Mouse (Mus musculus) frontal cortex, postnatal 14 days (tissue): Measurements from ENCODE around the gene Farp1.

Experiments
- DNase-seq, 2 experiments: peaks; one replicate each; pipeline ENCODE4 v3.0.0; 2022; ENCODE audit warnings: low spot score in 2 of 2

The Farp1 gene

DNA sequence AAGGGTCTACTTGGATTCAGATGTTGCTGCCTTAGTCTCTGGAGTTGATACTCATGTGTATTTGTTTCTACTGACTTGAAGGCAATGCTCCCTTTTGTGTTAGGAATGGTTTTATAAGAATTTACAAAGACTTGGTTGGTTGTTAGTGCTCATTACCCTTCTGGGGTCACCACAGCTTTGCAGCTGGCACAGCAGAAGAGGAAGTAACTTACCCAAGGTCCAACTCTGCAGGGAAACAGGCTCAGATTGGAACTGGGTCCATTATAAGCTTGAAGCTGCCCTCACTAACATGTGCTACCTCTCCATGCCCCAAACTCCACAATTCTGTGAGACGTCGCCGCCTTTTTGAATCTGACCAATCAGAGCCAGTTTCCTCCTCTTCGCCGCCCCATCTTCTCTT, 22.8 kb downstream of the Farp1 start:
- no peak for DNase-seq

DNA sequence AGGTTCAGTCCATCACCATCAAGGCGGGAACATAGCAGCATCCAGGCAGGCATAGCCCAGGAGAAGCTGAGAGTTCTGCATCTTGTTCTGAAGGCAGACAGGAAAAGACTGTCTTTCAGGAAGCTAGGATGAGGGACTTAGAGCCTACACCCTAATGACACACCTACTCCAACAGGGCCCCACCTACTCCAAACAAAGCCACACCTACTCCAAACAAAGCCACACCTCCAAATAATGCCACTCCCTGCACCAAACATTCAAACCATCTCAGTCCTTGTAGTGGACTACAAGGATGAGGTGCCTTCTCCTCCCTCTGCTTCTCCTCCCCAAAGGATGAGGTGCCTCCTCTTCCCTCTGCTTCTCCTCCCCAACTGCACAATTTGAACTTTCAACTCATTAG, 23.5 kb downstream of the Farp1 start:
- no peak for DNase-seq

- no peak for DNase-seq
Observed at GRCm38 (mm10) chr14:121059266-121059665, 24.3 kb downstream of the Farp1 start.

GRCm38 (mm10) chr14:121060484-121060883, 25.5 kb downstream of the Farp1 start:
- no peak for DNase-seq

DNA sequence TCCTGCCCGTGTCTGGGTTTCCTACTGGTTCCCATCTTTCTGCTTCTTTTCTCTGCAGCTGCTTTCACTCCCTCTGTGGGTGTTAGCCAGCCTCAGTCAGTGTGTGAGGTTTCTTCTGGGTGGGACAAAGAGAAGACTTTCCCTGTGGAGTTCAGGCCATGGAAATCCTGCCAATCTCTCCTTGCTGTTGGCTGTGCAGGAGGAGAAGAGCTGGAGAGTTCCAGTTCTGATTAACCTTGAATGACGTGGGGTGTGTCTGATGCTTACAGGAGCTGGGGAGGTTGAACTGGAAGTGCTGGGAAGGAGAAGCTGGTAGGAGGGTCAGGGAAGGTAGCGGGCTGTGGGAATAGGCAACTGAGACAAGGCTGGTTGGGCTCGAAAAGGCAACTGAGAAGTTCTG, 26.7 kb downstream of the Farp1 start:
- no peak for DNase-seq

GRCm38 (mm10) chr14:121062238-121063082, 27.5 kb downstream of the Farp1 start:
- DNase-seq, result peak; percentile 40 to 52

- DNase-seq, result no peak
Observed at GRCm38 (mm10) chr14:121064726-121065125, 29.7 kb downstream of the Farp1 start.

DNA sequence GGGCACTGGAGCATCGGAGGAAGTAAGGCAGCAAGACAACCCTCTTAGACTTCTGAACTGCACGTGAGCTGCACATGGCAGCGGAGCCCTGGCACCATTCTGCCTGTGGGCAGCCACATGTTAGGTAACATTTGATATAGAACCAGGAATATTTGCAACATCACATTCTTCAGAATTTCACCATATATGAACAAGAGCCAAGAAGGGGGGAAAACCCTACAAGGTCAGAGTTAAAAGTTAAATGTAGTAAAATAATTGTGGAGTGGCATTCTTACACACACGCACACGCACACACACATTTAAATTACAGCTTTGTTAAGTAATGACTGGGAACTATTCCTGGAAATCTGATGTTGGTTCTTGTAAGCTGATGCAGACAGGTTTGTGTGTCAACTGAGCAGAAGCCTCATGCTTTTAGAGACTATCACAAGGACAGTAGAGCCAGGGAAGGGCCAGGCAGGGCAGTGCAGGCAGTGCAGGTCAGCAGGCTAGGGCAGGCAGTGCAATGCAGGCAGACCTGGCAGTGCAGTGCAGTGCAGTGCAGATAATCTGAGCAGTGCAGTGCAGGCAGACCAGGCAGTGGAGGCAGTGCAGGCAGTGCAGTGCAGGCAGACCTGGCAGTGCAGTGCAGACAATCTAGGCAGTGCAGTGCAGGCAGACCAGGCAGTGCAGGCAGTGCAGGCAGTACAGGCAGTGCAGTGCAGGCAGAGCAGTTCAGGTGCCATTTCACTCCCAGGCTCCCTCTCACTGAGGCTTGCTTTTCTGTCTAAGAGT, 38.3 kb downstream of the Farp1 start:
- no peak for DNase-seq

DNA sequence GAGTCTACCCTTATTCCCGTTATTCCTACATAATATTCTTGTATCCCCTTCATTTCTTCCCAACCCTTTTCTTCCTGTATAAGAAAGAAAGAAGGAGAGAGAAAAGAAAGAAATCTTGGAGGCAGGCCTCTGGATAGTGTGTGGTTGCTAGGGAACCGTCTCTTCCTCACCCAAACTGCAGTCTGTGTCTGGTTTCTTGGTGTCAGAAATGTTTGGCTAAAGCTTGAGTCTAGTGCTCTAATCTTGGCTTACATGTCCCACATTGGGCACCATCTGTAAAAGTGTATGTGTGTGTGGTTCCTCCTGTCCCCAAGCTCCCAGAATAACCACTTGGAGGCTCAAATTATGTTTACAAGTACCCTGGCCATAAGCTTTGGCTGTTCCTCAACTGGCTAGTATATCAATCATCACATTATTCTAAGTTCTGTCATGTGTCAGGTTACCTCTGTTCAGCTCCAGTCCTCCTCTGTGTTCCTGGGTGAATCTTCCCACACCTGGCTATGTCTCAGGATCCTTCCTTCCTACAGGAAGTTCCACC, 39.3 kb downstream of the Farp1 start:
- no peak for DNase-seq

GRCm38 (mm10) chr14:121080739-121081138, 45.7 kb downstream of the Farp1 start:
- no peak for DNase-seq

DNA sequence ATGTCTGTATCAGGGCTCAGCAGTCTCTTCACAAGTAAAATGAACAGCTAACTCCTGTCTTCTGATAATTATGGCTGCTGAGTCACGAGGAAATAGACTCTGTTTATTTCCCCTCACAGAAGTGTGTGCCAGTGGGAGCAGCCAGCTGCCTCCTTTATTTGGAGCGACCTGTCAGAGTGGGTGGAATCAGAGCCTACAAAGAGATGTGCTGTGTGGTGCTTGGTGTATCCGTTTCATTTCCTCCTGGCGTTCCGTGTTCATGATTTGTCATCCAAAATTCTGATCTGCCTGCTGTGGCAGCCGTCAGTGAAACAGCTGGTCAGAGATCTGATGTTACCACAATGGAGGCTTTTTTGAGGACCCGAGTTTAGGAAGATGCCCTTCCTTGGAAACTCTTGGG, 47.3 kb downstream of the Farp1 start:
- DNase-seq, result peak; percentile 44 to 62

DNA sequence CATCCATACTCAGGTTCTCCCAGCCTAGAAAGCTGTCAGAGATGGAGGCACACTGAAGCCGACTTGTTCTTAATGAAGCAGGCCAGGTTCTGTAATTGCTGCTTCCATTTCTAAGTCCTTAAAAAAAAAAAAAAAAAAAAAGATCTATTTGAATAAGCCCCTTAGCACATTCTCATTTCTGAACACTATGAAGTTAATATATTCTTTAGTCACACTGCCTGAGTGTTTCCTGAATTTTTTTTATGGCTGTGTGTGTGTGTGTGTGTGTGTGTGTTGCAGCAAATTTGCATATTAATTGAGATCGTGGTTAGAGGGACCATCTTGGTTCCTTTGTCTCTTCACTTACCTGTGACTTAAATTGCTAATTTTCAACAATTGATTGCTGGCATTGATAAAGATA, 47.8 kb downstream of the Farp1 start:
- DNase-seq, result no peak

- no peak for DNase-seq
Observed at GRCm38 (mm10) chr14:121083352-121083751, 48.4 kb downstream of the Farp1 start.

- DNase-seq, result no peak
Observed at GRCm38 (mm10) chr14:121092517-121092916, 57.5 kb downstream of the Farp1 start.

GRCm38 (mm10) chr14:121093860-121094259, 58.9 kb downstream of the Farp1 start:
- no peak for DNase-seq

DNA sequence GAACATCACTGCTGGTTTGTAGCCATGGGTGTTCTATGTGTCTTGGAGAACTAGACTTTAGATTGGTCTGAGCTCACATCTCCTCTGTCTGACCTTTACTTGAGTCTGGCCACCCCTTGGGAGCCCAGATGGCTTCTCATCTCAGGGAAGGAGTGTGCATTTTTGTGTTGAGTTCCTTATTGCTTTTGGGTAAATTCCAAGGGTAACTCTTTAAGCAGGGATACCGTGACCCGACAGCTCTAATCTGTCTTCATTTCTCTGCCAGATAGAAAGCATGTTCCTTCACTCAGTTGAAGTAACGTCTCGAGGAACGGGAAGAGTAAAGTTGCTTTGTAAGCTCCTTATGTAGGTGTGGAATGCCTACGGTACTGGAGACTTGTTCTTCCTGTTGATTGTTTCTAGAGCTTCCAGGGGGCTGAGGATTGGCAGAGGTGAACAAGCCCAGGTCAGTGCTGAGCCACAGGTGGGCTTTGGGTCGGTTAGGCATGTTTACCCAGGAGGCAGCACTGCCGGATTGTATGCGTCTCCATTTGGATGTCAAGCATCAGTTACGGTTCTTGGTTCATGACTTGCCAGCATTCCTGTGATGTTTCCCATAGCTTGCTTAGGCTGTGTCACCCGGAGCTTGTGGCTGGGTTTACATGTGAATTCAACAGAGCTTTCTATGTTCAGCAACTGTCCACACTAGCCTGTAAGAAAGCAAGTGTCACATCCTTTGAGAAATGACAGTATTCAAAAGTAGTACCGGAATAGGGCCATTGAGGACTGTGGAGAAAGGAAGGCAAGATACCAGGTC, 62.8 kb downstream of the Farp1 start:
- no peak for DNase-seq

GRCm38 (mm10) chr14:121099120-121099519, 64.1 kb downstream of the Farp1 start:
- DNase-seq, result no peak

- no peak for DNase-seq
Observed at GRCm38 (mm10) chr14:121099876-121100275, 64.9 kb downstream of the Farp1 start.

GRCm38 (mm10) chr14:121100829-121101228, 65.8 kb downstream of the Farp1 start:
- DNase-seq, result no peak

- no peak for DNase-seq
Observed at GRCm38 (mm10) chr14:121101531-121101930, 66.5 kb downstream of the Farp1 start.

GRCm38 (mm10) chr14:121102599-121102998, 67.6 kb downstream of the Farp1 start:
- DNase-seq, result no peak

GRCm38 (mm10) chr14:121103459-121103858, 68.5 kb downstream of the Farp1 start:
- DNase-seq, result no peak
